Mouse (Mus musculus) neural tube, embryonic 13.5 days (tissue): ENCODE measurements around the gene Efhd2. TPM values are rescaled to one million over a fixed set of nuclear protein-coding genes. Genes with fewer than 3 reads are reported as not detected.

Experiments used
- ATAC-seq: fragments of 200-750 bp; cut with Nextera tagmentation; 2 replicates; pipeline ENCODE4 v1.8.0; 2017; ENCODE audit warnings: low read depth, mild to moderate bottlenecking, moderate TSS enrichment, moderate library complexity
- H3K27ac ChIP-seq: fragments of 300-500 bp; sonication (generic); replicated peaks from 2 replicates; pipeline ENCODE4 v1.5.1; 2015; ENCODE audit warnings: moderate library complexity, mild to moderate bottlenecking, inconsistent platforms
- H3K27me3 ChIP-seq: fragments of 300-500 bp; sonication (generic); 2 replicates; pipeline ENCODE4 v1.6.1; 2015; ENCODE audit warnings: mild to moderate bottlenecking, inconsistent platforms
- H3K36me3 ChIP-seq: fragments of 300-500 bp; sonication (generic); 2 replicates; pipeline ENCODE4 v1.6.1; 2015; ENCODE audit warnings: mild to moderate bottlenecking, inconsistent platforms
- H3K4me1 ChIP-seq: fragments of 300-500 bp; sonication (generic); replicated peaks from 2 replicates; pipeline ENCODE4 v1.6.1; 2015; ENCODE audit warnings: inconsistent platforms
- H3K4me2 ChIP-seq: fragments of 300-500 bp; sonication (generic); 2 replicates; pipeline ENCODE4 v1.6.1; 2015; ENCODE audit warnings: inconsistent platforms, mild to moderate bottlenecking, moderate library complexity
- H3K4me3 ChIP-seq: fragments of 300-500 bp; sonication (generic); 2 replicates; pipeline ENCODE4 v1.5.1; 2015; ENCODE audit warnings: mild to moderate bottlenecking, inconsistent platforms
- H3K9ac ChIP-seq: fragments of 300-500 bp; sonication (generic); 2 replicates; pipeline ENCODE4 v1.6.1; 2015; ENCODE audit warnings: moderate library complexity, mild to moderate bottlenecking, inconsistent platforms
- H3K9me3 ChIP-seq: fragments of 300-500 bp; sonication (generic); 2 replicates; pipeline ENCODE4 v1.6.1; 2016; ENCODE audit warnings: inconsistent platforms
- WGBS: fragments of 180-500 bp; shearing (Covaris S2); methylation state at CpG from one replicate; pipeline ENCODE4 v1.1.7; 2015; 5-methylcytosine and 5-hydroxymethylcytosine counted together
- polyA plus RNA-seq: library from polyadenylated mRNA; unstranded; fragments of >200 nt; fragmentation: Nextera tagmentation; extraction: Ambion mirVana; gene quantifications from 2 replicates; pipeline ENCODE4 v1.2.1, GENCODE M21; 2015

The Efhd2 gene
- polyA plus RNA-seq, 1 experiment from 2014 or later = 67.1 TPM

DNA sequence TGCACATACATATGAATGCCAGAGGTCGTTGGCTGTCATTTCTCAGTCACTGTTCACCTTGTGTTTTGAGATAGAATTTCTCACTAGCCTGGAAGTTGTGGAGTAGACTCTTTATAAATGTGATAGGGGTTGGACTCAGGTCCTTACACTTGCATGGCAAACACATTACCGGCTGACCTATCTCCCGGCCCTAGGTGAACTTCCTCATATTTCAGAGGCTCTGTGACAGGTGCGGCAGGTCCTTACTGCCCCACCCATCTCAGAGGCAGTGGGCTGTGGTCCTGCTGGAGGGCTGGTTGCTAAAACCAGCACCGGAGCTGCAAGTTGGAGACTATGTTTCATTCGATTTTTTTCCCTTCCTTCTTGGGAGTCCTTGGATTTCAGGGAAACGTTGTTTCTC, 3.9 kb upstream of the Efhd2 start:
- no peaks in the 10 kb centered on the region; the same call in 1 of the 2 replicates for H3K27me3 ChIP-seq
- H3K4me2 ChIP-seq = no peak overlapping the region
- H3K4me1 ChIP-seq = peaks cover 18% of the 10 kb centered on the region
- H3K9ac ChIP-seq = no peak overlapping the region
- H3K27ac ChIP-seq = no peak overlapping the region
- no peak for ATAC-seq
- no peak overlapping the region for H3K4me3 ChIP-seq
- no peaks in the 10 kb centered on the region for H3K36me3 ChIP-seq
- 77% methylated on average over 7 of the region's 7 CpGs for WGBS
- no peaks in the 10 kb centered on the region for H3K9me3 ChIP-seq

DNA sequence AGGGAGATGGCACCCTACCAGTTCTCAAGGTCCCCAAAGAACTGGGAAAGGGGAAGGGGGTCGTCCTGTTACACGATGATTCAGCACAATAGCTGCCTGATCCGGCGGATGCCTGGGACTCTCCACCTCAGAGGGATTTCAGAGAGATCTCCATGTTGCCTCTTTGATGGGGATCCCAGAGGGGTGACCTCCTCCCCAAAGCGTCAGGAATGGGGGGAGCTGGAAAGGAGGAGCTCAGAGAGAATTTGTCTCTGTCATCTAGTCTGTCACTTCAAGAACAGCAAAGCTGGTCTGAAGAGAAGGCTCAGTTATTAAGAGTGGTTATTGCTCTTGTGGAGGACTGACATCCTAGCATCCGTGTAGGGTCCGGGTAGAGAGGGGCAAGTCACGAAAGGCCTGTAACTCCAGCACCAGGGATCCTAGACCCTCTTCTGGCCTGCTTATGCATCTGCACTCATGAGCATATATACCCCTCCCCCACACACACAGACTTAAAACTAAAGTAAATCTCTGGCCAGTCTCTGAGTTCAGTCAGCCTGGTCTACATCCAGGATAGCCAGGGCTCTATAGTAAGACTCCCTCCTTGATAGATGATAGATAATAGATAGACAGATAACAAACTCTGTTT, 875 bp upstream of the Efhd2 start:
- no peaks in the 10 kb centered on the region; the same call in 1 of the 2 replicates for H3K27me3 ChIP-seq
- H3K9ac ChIP-seq = peak overlapping the region; percentile 91
- ATAC-seq = peak; percentile 15; the same call in 1 of the 2 replicates
- no peaks in the 10 kb centered on the region for H3K36me3 ChIP-seq
- H3K4me1 ChIP-seq = peaks cover 48% of the 10 kb centered on the region
- 15% methylated on average over 8 of the region's 8 CpGs for WGBS
- H3K27ac ChIP-seq = peak overlapping the region; percentile 67; the same call in 1 of the 2 replicates
- H3K4me2 ChIP-seq = peak overlapping the region; percentile 92
- H3K9me3 ChIP-seq = no peaks in the 10 kb centered on the region
- H3K4me3 ChIP-seq = peak overlapping the region; percentile 70

DNA sequence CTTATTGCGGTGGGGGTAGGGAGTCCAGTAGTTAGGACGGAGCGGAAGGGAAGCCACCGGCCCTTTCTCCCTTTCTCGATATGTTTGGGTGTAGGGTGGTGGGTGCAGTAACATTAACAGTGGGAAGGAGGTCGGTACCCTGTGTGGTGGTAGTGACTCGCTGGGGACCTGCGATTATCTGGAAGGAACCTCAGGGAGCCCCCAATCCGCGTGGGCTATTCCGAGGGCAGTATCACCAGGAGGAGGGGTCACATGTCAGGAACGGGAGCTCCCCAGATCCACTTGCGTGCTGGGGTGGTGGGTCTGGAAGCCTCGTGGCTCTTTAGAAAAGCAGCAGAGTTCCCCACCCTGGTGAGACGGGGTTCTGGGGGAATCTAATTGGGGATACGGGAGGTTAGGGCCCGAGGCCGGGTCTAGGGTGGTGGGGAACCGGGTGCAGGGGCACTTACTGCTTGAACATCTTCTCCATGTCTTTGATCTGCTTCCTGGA, 564 bp downstream of the Efhd2 start:
- no peaks in the 10 kb centered on the region; the same call in 1 of the 2 replicates for H3K27me3 ChIP-seq
- H3K4me1 ChIP-seq = peaks cover 63% of the 10 kb centered on the region
- peak; percentile 38 for ATAC-seq
- WGBS = under 1% methylated on average over 19 of the region's 19 CpGs
- H3K27ac ChIP-seq = peak overlapping the region; percentile 67
- H3K4me2 ChIP-seq = peak overlapping the region; percentile 92
- H3K9ac ChIP-seq = peak overlapping the region; percentile 91
- no peaks in the 10 kb centered on the region for H3K36me3 ChIP-seq
- peak overlapping the region; percentile 70 for H3K4me3 ChIP-seq
- no peaks in the 10 kb centered on the region for H3K9me3 ChIP-seq

DNA sequence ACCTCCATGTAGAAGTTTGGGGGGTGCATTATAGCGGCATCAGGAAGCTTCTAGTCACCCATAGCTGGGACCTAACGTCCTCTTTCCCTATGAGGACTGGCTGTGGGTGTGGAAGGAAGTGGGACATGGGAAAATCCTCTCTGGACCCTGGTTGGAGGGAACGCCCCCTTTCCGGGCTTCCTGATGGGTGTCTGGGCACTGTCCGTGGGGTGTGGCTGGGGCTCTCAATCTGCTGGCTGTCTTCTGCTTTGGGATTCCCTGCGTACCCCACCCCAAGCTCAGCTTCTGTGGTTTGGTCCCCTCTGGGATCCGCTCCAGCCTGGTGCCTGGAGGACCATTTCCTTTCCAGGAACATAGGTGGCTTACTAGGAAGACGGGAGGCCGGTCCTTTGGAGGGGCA, 1.7 kb downstream of the Efhd2 start:
- Histone ChIP-seq H3K36me3 (0 out of 2 replicates have a peak, but pooled peaks cover 3% of the 10 kb centered on the region), H3K4me3 (peak overlapping the region; percentile 70), H3K4me1 (peaks cover 70% of the 10 kb centered on the region), H3K9ac (peak overlapping the region; percentile 91), H3K4me2 (peak overlapping the region; percentile 92), H3K9me3 (no peaks in the 10 kb centered on the region), H3K27ac (no peak overlapping the region), H3K27me3 (no peaks in the 10 kb centered on the region)
- ATAC-seq = no peak
- WGBS = 79% methylated on average over 9 of the region's 9 CpGs

DNA sequence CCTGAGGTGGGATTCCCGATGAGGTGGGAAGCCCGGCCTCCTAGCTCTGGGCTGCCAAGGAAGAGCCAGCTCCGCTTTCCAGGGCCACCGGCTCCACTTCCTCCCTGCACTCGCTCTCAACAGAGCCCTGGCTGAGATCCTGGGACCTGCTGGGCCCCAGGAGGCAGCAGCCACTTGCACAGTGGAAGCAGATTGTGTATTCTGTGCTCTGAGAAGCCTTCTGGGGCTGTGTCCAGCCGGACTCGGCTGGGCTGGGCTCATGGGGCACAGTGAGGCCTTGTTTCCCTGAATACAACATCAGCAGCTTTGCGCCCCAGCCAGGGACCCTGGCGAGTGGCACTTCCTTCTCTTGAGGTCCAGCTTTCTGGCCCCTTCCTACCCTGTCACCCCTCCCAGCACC, 2.8 kb downstream of the Efhd2 start:
- peak overlapping the region; percentile 91 for H3K9ac ChIP-seq
- H3K36me3 ChIP-seq = 0 out of 2 replicates have a peak, but pooled peaks cover 3% of the 10 kb centered on the region
- no peak for ATAC-seq
- peak overlapping the region; percentile 70 for H3K4me3 ChIP-seq
- H3K9me3 ChIP-seq = no peaks in the 10 kb centered on the region
- H3K4me1 ChIP-seq = peaks cover 80% of the 10 kb centered on the region
- H3K4me2 ChIP-seq = peak overlapping the region; percentile 92
- peak overlapping the region; percentile 78 for H3K27ac ChIP-seq
- WGBS = 44% methylated on average over 9 of the region's 9 CpGs
- no peaks in the 10 kb centered on the region for H3K27me3 ChIP-seq

DNA sequence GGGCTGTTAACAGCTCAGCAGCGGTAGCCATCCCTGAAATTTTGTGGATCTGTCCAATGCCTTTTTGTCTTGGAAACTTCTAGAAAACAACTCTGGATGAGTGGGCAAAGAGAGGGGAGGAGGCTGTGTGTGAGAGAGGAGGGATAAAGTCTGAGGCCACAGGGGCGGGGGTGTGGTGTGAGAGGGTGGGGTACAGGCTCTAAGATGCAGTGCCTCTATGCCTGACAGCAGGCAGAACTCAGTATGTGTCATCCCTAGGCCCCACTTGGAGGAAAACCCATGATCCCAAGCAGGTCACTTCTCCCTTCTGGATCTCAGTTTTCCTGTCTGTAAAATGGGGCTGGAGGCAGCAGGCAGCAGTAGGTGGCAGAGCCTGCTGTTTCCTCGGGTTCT, 3.4 kb downstream of the Efhd2 start:
- H3K4me2 ChIP-seq = peak overlapping the region; percentile 92
- no peak overlapping the region; the same call in 1 of the 2 replicates for H3K9ac ChIP-seq
- 91% methylated on average over 3 of the region's 3 CpGs for WGBS
- peaks cover 86% of the 10 kb centered on the region for H3K4me1 ChIP-seq
- no peaks in the 10 kb centered on the region for H3K27me3 ChIP-seq
- ATAC-seq = no peak
- 0 out of 2 replicates have a peak, but pooled peaks cover 3% of the 10 kb centered on the region for H3K36me3 ChIP-seq
- peak overlapping the region; percentile 70; the same call in 1 of the 2 replicates for H3K4me3 ChIP-seq
- H3K27ac ChIP-seq = peak overlapping the region; percentile 78
- no peaks in the 10 kb centered on the region for H3K9me3 ChIP-seq

DNA sequence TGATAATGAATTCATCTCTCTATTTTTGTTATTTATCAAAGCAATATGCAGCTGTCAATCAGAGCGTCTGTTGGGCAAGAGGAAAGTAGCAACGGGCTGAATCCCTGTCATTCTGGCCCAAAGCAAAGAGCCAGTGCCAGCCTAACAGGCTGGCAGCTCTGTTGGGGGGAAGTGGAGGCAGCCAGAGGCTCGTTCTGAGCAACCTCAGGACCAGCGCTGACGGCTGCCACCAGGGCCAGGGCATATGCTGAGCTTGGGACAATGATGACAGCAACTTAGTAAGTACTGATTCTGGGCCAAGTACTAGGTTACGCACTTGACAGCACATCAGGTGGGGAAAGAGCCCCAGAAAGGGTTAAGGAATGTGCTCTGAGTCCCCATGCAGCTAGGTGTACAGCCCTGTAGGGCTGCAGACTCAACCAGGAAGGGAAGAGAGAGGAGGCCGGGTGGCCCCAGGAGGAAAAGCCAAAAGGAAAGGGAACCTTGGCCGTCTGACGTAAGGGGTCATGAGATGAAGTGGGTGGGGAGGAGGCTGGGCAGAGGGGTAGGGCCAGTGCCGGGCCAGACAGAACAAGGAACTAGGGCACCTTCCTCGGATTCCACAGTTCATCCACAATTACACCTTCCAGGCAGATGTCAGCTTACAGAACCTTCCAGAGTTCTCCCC, 3.9 kb downstream of the Efhd2 start:
- ATAC-seq = no peak
- H3K4me1 ChIP-seq = peaks cover 90% of the 10 kb centered on the region
- no peak overlapping the region for H3K4me3 ChIP-seq
- 0 out of 2 replicates have a peak overlapping the region, but pooled peaks have one; percentile 92 for H3K4me2 ChIP-seq
- WGBS = 78% methylated on average over 11 of the region's 11 CpGs
- no peaks in the 10 kb centered on the region for H3K9me3 ChIP-seq
- H3K9ac ChIP-seq = no peak overlapping the region
- H3K27me3 ChIP-seq = no peaks in the 10 kb centered on the region
- 0 out of 2 replicates have a peak, but pooled peaks cover 3% of the 10 kb centered on the region for H3K36me3 ChIP-seq
- H3K27ac ChIP-seq = no peak overlapping the region

DNA sequence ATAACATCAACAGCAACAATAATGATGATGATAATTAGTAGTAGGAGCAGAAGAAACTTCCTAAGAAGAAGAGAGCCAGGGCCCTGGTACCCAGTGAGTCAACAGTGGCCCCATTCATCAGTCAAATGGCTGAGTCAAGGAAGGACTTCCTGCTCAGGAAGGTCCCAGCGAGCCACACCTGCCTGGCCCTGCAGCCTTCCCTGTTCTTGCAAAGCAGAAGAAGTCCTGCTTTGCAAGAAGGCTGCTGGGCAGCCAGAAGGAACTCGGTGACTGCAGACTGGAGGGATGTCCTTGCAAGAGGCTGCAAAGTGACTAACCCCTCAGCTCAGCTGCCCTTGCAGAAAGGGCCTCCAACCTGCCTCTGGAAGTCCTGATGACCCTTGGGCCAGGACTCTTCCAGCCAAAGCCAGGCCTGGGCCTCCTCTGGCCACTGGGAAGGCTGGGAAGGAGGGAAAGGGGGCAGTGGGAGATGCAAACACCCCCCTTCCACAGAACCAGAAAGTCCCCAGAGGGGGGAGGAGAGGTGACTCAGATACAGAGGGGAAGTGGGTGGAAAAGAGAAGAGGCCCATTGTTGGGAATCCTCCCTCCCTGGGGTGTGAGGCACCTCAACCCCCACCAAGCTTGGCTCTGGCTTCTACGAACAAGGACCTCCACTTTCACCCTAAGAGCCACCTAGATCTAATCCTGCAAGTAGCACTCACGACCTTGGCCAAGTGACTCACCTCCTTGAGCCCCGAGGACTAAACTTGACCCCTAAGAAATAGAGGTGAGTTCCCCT, 5.1 kb downstream of the Efhd2 start:
- 0 out of 2 replicates have a peak overlapping the region, but pooled peaks have one; percentile 28 for H3K27ac ChIP-seq
- H3K9ac ChIP-seq = no peak overlapping the region; the same call in 1 of the 2 replicates
- H3K4me3 ChIP-seq = no peak overlapping the region
- no peak for ATAC-seq
- 85% methylated on average over 5 of the region's 5 CpGs for WGBS
- no peaks in the 10 kb centered on the region for H3K27me3 ChIP-seq
- 0 out of 2 replicates have a peak, but pooled peaks cover 3% of the 10 kb centered on the region for H3K36me3 ChIP-seq
- H3K9me3 ChIP-seq = no peaks in the 10 kb centered on the region
- peaks cover 84% of the 10 kb centered on the region for H3K4me1 ChIP-seq
- no peak overlapping the region for H3K4me2 ChIP-seq

DNA sequence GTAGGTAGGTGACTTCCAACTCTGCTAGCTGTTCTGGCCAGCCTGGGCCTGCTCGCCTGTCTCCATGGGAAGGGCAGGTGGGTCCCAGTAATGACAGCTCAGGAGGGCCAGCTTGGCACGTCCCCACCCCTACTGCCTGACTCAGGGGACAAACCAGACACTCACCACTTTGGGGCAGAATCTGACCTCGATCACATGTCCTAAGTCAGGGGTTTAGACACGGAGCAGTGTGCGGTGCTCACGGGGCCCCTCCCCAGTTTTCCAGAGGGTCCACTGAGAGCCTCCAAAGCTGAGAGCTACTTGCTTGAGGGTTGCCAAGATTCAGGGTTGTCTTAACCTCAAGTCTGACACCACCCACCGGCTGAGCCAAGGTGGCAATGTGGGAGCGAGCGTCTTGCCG, 6.7 kb downstream of the Efhd2 start:
- WGBS = 73% methylated on average over 10 of the region's 10 CpGs
- peak; percentile 9; the same call in 1 of the 2 replicates for ATAC-seq

DNA sequence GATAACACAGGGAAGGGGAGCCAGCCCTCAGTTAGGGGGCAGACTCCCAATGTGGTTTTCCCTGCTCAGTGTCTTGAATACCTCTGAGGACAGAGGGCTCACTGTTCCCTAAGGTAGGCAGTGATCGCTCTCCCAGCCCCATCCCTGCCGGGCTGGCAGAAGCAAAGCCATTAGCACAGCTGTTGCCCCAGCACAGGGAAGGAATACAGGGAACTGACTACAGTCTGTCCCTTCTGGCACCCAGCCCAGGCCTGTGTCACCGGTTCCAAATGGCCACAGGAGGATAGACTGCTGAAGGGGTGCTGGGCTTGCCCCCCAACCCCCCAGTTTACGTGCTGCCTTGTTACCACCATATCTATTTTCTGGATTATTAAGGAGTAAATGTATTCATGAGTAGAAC, 7.2 kb downstream of the Efhd2 start:
- H3K9ac ChIP-seq = peak overlapping the region; percentile 38; the same call in 1 of the 2 replicates
- peak; percentile 81 for ATAC-seq
- H3K4me1 ChIP-seq = peaks cover 74% of the 10 kb centered on the region
- no peak overlapping the region for H3K4me3 ChIP-seq
- 26% methylated on average over 4 of the region's 4 CpGs for WGBS
- no peaks in the 10 kb centered on the region for H3K27me3 ChIP-seq
- H3K36me3 ChIP-seq = 0 out of 2 replicates have a peak, but pooled peaks cover 3% of the 10 kb centered on the region
- H3K4me2 ChIP-seq = peak overlapping the region; percentile 36
- H3K27ac ChIP-seq = peak overlapping the region; percentile 93
- no peaks in the 10 kb centered on the region for H3K9me3 ChIP-seq

More for the DNA sequence above, 6.7 kb downstream of the Efhd2 start:
- peak overlapping the region; percentile 93 for H3K27ac ChIP-seq
- no peaks in the 10 kb centered on the region for H3K27me3 ChIP-seq
- no peak overlapping the region for H3K9ac ChIP-seq
- H3K4me2 ChIP-seq = 0 out of 2 replicates have a peak overlapping the region, but pooled peaks have one; percentile 7
- peaks cover 78% of the 10 kb centered on the region for H3K4me1 ChIP-seq
- H3K4me3 ChIP-seq = no peak overlapping the region
- H3K36me3 ChIP-seq = 0 out of 2 replicates have a peak, but pooled peaks cover 3% of the 10 kb centered on the region
- no peaks in the 10 kb centered on the region for H3K9me3 ChIP-seq

DNA sequence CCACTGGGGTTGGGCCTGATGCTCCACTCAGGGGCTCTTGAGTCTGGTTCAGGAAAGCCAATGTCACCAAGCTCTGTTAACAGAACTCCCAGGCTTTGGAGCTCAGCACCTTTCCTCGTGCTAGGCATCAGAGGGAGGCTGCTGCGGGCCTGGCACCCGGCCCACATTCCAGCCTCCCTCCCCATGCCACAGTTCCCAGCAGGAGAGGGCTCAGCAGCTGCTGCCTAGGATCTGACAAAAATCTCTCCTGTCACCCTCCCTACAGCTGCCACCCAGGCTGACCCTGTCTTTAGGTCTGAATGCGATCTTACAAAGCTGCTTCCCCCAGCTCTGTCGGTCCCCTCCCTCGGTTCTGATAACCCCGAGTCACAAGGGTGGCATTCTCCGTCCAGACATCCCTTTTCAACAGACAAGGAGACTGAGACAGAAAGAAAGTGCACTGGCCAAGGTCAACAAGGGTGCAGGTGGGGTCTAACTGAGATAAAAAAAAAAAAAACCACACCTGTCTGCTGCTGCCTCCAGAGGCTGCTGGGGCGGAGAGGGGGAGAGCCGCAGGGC, 7.7 kb downstream of the Efhd2 start:
- WGBS = 21% methylated on average over 10 of the region's 10 CpGs
- peak; percentile 45 for ATAC-seq

More for the DNA sequence above, 7.7 kb downstream of the Efhd2 start:
- Histone ChIP-seq H3K27ac (peak overlapping the region; percentile 93), H3K4me1 (peaks cover 69% of the 10 kb centered on the region), H3K4me2 (peak overlapping the region; percentile 36), H3K27me3 (no peaks in the 10 kb centered on the region), H3K36me3 (peaks cover 5% of the 10 kb centered on the region), H3K9ac (peak overlapping the region; percentile 38; the same call in 1 of the 2 replicates), H3K4me3 (no peak overlapping the region), H3K9me3 (no peaks in the 10 kb centered on the region)
